Mouse (Mus musculus) ES-E14 (cell line): ENCODE data around the gene Grsf1. TPM values are rescaled to one million over a fixed set of nuclear protein-coding genes. Genes with fewer than 3 reads are reported as not detected.

ENCODE experiments used
- DNase-seq: peaks from one replicate; pipeline ENCODE4 v3.0.0-alpha.2; 2013; ENCODE audit warnings: low read depth, low spot score
- H3K27ac ChIP-seq: 2 replicates; pipeline ENCODE4 v1.5.1; 2012; ENCODE audit warnings: low read depth, mild to moderate bottlenecking, low read length, moderate library complexity, mixed read lengths; ENCODE audit not compliant: poor library complexity, insufficient read depth, severe bottlenecking
- H3K36me3 ChIP-seq: 2 replicates; pipeline ENCODE4 v1.6.1; 2012; ENCODE audit warnings: mild to moderate bottlenecking, low read length, moderate library complexity, mixed read lengths; ENCODE audit not compliant: control insufficient read depth, poor library complexity, insufficient read depth, severe bottlenecking
- H3K4me1 ChIP-seq, 2 experiments: fragments of 150-350 bp in 1 of 2; sonication (generic) in 1 of 2; 2 replicates each; pipeline ENCODE4 v1.6.1; 2012; ENCODE audit warnings: low read length in 2 of 2, mild to moderate bottlenecking in 1 of 2, mixed read lengths in 1 of 2; ENCODE audit not compliant: control insufficient read depth in 2 of 2, insufficient read depth in 2 of 2, poor library complexity in 1 of 2
- H3K4me3 ChIP-seq, 2 experiments: fragments of 150-350 bp in 1 of 2; sonication (generic) in 1 of 2; 2 replicates each; pipeline ENCODE4 v1.5.1; 2012; ENCODE audit warnings: low read length in 2 of 2, low read depth in 1 of 2, mild to moderate bottlenecking in 1 of 2, mixed read lengths in 1 of 2; ENCODE audit not compliant: insufficient read depth in 1 of 2, poor library complexity in 1 of 2, severe bottlenecking in 1 of 2
- H3K9ac ChIP-seq: 2 replicates; pipeline ENCODE4 v1.6.1; 2012; ENCODE audit warnings: low read depth, mild to moderate bottlenecking, low read length, mixed read lengths; ENCODE audit not compliant: poor library complexity, insufficient read depth, severe bottlenecking
- H3K9me3 ChIP-seq: fragments of 150-350 bp; sonication (generic); 2 replicates; pipeline ENCODE4 v1.6.1; 2012; ENCODE audit warnings: low read depth, mild to moderate bottlenecking, low read length; ENCODE audit not compliant: control insufficient read depth, insufficient read depth
- CHD2 ChIP-seq: IDR thresholded peaks from 2 replicates; pipeline ENCODE4 v1.6.1; 2014; ENCODE audit warnings: mild to moderate bottlenecking, low read depth, low read length, inconsistent platforms
- HCFC1 ChIP-seq: IDR thresholded peaks from 2 replicates; pipeline ENCODE4 v1.6.1; 2012; ENCODE audit warnings: low read length, inconsistent platforms, borderline replicate concordance; ENCODE audit not compliant: insufficient read depth
- MAFK ChIP-seq: IDR thresholded peaks from 2 replicates; pipeline ENCODE4 v1.6.1; 2014; ENCODE audit warnings: mild to moderate bottlenecking, low read depth, low read length, inconsistent platforms; ENCODE audit not compliant: insufficient read depth
- ZC3H11A ChIP-seq: IDR thresholded peaks from 2 replicates; pipeline ENCODE4 v1.6.1; 2012; ENCODE audit warnings: low read depth, mild to moderate bottlenecking, inconsistent platforms, low read length, borderline replicate concordance
- ZNF384 ChIP-seq: IDR thresholded peaks from 2 replicates; pipeline ENCODE4 v1.6.1; 2012; ENCODE audit warnings: low read depth, low read length, inconsistent platforms
- in situ Hi-C, 2 experiments: fragments of 600-800 bp; cut with MboI; formaldehyde crosslinking; loops; one replicate each; pipeline ENCODE4 v1.15.1; 2025; ENCODE audit warnings: low sequenced_read_pairs in 2 of 2, inconsistent platforms in 1 of 2; ENCODE audit not compliant: unreplicated experiment in 2 of 2
- total RNA-seq: library from RNA; depleted of rRNA; stranded (reverse); fragments of 300-350 nt; gene quantifications from 2 replicates; pipeline ENCODE4 v1.2.3, GENCODE M21; 2012

Grsf1 gene
- total RNA-seq, 1 experiment, result 54.2 TPM

- Histone ChIP-seq H3K9me3 (no peaks in the 10 kb centered on the region), H3K36me3 (no peaks in the 10 kb centered on the region), H3K4me3 (no peak overlapping the region), H3K9ac (no peak overlapping the region), H3K27ac (no peak overlapping the region), H3K4me1 (peaks cover 0 to 3% of the 10 kb centered on the region in 2 experiments; a peak in 2 of 4 replicates)
- in situ Hi-C loops, result no loop called here
- TF ChIP-seq HCFC1, result no peak
- no peak for TF ChIP-seq ZNF384
- no peak for TF ChIP-seq CHD2
- TF ChIP-seq ZC3H11A, result no peak
- no peak for TF ChIP-seq MAFK
- no peak for DNase-seq
Observed at GRCm38 (mm10) chr5:88691506-88692095, 15.6 kb upstream of the Grsf1 start.

- Histone ChIP-seq H3K27ac (no peak overlapping the region), H3K36me3 (no peaks in the 10 kb centered on the region), H3K4me1 (peaks cover 0 to 3% of the 10 kb centered on the region in 2 experiments; a peak in 2 of 4 replicates), H3K9ac (no peak overlapping the region), H3K4me3 (no peak overlapping the region), H3K9me3 (no peaks in the 10 kb centered on the region)
- no peak for DNase-seq
- TF ChIP-seq HCFC1, result no peak
- TF ChIP-seq MAFK, result no peak
- TF ChIP-seq CHD2, result no peak
- no peak for TF ChIP-seq ZC3H11A
- no peak for TF ChIP-seq ZNF384
- in situ Hi-C loops, result no loop called here
Observed at GRCm38 (mm10) chr5:88690681-88691505, 14.9 kb upstream of the Grsf1 start.

- TF ChIP-seq MAFK (no peak), HCFC1 (no peak), ZC3H11A (no peak; the same call in 1 of the 2 replicates), ZNF384 (no peak), CHD2 (no peak)
- Histone ChIP-seq H3K9me3 (no peaks in the 10 kb centered on the region), H3K4me3 (no peak overlapping the region), H3K9ac (no peak overlapping the region), H3K27ac (no peak overlapping the region), H3K36me3 (no peaks in the 10 kb centered on the region), H3K4me1 (peaks cover 2 to 3% of the 10 kb centered on the region in 2 experiments; a peak in 2 of 4 replicates)
- DNase-seq, result no peak
- in situ Hi-C loops, result no loop called here
Observed at GRCm38 (mm10) chr5:88689279-88689938, 13.4 kb upstream of the Grsf1 start.

- in situ Hi-C loops, result no loop called here
Observed at GRCm38 (mm10) chr5:88688583-88689187, 12.7 kb upstream of the Grsf1 start.

More at GRCm38 (mm10) chr5:88688583-88689187, 12.7 kb upstream of the Grsf1 start:
- TF ChIP-seq ZNF384 (no peak), CHD2 (no peak), HCFC1 (no peak), ZC3H11A (no peak), MAFK (no peak)
- DNase-seq, result peak; percentile 77
- no peaks in the 10 kb centered on the region for H3K9me3 ChIP-seq
- no peak overlapping the region for H3K4me3 ChIP-seq
- H3K4me1 ChIP-seq, result peaks cover 2 to 6% of the 10 kb centered on the region in 2 experiments; a peak in 2 of 4 replicates
- no peaks in the 10 kb centered on the region for H3K36me3 ChIP-seq
- no peak overlapping the region for H3K27ac ChIP-seq
- no peak overlapping the region for H3K9ac ChIP-seq
